Mouse (Mus musculus): ENCODE measurements around the gene Gm3336.

Gene Gm3336

DNA sequence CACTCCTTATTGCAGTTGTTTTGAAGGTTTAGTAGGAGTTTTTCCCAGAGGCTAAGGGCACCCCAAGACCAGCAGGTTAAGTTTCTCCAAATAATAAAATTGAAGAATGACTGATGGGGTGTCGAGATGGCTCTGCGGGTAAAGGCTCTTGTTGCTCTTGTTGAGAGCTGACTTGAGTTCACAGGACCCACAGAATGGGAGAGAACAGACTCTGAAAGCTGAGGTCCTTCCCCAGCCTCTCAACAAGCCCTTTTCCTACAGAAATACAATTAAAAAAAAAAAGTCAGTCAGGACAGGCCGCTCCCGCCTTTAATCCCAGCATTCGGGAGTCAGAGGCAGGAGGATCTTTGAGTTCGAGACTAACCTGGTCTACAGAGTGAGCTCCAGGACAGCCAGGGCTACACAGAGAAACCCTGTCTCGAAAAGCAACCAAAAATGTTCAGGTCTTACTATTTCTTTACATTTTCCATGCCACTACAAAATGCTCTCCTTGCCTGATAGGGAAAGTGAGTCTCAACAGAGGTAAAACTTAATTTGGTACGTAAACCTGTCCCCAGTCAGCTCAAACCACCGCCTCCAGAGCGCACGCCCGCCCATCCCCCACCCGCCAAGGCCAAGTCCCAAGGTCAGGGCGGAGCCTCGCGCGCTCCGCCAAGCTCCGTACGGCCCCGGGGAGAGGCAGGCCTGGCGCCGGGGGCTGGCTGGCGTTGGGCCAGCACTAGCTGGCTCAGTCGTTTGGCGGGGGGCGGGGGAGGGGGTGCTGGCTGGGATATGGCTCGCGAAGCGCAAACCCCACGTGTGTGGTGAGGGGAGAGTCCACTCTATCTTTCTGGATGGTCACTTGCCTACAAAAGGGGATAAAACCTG is 22.1 kb upstream of the Gm3336 start:
- peak; percentile 74 for DNase-seq

DNA sequence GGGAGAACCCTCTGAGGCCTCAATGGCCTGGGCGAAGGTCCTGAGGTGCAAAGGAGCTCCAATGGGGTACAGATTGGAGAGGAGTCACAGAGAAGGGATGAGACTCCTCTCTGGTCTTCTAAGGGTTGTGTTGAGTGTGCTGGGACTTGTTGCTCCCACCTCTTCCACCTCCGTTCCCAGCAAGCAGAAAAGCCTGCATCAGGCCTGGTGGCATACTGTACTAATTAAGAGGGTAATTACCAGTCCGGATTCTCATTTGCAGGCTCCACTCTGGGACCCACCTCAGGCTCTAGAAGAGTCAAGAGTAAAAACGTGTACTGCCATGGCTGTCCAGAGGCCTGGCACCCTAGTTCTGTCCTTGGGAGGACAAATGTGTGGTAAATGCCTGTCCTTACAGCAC is 21.4 kb upstream of the Gm3336 start:
- peak; percentile 57 for DNase-seq

DNA sequence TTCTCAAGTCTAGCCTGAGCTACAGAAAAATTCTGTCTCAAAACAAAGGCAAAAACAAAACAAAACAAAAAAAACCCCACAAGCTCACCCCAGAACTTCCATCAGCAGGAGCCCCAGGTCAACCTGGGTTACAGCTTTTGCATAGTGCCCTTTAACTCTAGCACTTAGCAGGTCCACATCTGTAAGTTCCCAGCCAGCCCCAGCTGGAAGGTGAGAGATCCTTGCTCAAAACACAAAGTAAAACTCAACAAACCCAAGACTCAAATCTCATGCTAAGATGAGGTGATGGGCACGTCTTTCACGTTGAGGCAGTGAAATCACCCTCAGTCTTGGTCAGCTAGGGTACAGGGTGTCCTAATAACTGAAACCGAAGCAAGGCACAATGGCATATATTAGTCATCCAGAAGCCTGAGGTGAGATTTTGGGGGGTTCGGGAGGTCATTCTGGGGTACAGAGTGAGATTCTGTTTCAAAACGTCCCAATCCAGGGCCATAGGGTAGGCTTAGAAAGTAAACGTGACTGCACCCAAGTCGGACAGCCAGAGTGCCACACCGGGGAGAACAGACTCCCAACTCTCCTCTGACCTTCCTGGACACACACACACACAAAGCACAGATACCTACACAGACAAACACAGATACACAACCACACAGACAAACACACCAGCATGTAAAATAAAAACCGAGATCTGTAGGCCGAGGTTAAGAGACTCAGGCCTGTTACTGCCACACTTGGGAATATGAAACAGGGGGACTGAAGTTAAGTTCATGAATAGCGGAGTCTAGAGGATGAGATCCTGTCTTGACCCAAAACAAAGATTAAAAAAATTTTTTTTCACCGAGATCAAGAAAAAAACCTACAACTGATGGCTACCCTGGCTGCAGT is 20.7 kb upstream of the Gm3336 start:
- DNase-seq = no peak

DNA sequence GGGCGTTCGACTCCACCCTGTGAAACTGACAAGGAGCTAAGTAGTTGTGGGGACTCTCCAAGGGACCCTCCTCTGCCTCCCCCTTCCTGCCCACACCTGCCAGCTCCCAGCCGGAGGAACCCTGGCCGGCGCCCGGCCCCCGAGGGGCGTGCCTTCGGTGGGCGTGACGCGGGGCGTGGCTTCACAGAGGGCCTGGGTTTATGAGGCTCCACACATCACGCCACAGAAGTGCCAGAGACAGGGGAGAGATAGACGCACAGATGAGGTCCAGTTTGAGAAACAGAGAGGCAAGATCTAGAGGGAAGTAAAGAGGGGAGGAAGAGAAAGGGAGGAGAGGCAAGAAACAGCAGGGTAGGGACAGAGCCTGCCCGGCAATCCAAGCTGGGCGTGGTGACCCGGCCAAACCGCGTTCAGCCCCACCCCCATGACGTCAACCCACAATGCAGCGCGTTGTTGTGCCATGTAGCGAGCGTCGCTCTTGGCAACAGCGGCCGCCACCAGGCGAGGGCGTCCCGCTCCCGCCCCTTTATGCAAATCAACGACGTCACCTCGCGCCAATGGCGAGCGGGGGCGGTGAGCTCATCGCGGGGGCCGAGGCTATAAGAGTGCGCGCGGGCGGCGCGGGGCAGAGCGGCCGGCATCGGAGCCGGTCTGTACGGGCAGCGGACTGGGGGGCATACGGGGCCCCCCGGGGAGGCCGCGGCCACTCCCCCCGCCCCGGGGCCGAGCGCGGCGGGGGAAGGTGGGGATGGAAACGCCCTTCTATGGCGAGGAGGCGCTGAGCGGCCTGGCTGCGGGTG is 19.8 kb upstream of the Gm3336 start, which contains the start of gene Jund:
Jund (plus strand) TSS at position 640 of the 800 bp plus-strand sequence.
- DNase-seq = peak; percentile 99

DNA sequence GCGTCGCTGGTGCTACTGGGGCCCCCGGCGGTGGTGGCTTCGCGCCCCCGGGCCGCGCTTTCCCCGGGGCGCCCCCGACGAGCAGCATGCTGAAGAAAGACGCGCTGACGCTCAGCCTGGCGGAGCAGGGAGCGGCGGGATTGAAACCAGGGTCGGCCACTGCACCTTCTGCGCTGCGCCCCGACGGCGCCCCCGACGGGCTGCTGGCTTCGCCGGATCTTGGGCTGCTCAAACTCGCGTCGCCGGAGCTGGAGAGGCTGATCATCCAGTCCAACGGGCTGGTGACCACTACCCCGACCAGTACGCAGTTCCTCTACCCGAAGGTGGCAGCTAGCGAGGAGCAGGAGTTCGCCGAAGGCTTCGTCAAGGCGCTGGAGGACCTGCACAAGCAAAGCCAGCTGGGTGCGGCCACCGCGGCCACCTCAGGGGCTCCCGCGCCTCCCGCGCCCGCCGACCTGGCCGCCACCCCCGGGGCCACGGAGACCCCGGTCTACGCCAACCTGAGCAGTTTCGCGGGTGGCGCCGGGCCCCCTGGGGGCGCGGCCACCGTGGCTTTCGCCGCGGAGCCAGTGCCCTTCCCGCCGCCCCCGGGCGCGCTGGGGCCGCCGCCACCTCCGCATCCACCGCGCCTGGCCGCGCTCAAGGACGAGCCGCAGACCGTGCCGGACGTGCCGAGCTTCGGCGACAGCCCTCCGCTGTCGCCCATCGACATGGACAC is 19.1 kb upstream of the Gm3336 start:
- no peak for DNase-seq

DNA sequence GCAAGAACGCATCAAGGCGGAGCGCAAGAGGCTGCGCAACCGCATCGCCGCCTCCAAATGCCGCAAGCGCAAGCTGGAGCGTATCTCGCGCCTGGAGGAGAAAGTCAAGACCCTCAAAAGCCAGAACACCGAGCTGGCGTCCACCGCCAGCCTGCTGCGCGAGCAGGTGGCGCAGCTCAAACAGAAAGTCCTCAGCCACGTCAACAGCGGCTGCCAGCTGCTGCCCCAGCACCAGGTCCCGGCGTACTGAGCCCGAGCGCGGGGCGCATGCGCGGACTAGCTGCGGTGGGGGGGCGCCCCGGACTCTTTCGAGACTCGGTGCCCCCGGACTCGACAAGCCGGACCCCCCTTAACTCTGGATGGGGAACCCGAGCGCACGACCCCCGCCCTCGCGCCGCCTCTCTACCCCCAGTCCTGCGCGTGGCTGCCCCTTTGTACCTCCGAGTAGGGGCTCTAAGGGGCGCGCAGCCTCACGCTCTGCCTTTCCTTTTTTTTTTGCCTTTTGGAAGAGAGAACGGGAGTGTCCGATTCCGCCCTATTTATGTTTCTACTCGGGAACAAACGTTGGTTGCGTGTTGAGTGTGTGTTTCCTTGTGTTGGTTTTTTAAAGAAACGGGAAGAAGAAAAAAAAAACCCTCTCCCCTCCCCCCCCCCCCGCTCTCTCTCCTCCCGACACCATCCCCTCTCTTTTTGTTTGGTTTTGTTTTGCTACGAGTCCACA is 18.3 kb upstream of the Gm3336 start:
- peak; percentile 92 for DNase-seq

DNA sequence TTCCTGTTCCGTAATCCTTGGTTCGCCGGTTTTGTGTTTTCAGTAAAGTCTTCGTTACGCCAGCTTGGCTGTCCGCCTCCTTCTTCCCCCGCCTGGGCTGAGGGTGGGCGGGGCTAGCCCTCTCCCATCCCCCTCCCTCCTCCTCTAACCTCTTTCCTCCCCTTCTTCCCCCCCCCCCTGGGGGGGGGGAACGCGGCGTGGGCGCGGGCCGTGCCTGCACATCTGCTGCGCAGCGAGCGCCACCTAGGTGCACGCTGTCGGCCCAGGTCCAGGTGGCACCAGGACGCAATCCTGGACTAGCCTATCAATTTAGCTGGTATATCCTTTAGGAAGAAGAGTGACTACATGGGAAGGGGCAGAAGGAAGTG is 17.8 kb upstream of the Gm3336 start:
- peak; percentile 90 for DNase-seq

DNA sequence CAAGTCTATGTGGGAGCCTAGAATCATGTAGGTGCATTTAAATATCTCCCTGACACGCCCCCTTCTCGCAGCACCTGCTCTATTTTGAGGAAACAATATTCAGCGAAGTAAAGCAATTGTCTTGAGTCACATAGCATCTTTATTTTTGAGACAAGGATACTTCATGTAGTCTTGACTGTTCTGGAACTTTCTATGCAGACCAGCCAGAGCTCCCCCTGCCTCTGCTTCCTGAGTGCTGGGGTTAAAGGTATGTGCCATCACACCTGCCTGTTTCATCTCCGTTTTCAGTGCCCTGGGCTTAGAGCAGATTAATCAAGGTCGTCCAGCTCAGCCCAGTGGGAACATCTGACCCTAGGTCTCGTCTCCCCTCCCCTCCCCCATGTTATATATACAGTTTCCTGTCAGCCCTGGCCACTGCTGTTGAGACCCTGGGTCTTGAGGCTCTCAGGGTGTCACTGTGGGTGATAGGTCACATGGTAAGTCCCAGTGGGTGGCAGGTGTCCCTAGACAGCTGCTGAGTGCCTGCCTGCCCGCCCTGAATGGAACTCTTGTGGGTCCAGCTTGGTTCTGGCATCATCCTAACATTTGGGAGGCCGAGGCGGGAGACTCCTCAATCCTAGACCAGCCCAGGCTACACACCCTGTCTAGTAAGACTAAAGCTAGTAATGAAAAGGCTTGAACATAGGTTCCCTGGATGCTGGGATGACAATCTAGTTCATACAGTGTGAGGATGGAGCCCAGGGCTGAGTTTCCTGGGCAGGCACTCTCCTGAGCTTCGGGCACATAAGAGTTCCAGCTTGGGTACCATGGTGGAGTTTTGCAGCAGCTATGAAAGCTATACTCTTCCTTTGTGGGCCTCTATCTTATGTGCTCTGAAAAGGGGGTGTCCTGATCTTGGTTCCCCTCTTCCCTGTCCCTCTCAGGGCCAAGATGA is 17.0 kb upstream of the Gm3336 start:
- peak; percentile 70 for DNase-seq

DNA sequence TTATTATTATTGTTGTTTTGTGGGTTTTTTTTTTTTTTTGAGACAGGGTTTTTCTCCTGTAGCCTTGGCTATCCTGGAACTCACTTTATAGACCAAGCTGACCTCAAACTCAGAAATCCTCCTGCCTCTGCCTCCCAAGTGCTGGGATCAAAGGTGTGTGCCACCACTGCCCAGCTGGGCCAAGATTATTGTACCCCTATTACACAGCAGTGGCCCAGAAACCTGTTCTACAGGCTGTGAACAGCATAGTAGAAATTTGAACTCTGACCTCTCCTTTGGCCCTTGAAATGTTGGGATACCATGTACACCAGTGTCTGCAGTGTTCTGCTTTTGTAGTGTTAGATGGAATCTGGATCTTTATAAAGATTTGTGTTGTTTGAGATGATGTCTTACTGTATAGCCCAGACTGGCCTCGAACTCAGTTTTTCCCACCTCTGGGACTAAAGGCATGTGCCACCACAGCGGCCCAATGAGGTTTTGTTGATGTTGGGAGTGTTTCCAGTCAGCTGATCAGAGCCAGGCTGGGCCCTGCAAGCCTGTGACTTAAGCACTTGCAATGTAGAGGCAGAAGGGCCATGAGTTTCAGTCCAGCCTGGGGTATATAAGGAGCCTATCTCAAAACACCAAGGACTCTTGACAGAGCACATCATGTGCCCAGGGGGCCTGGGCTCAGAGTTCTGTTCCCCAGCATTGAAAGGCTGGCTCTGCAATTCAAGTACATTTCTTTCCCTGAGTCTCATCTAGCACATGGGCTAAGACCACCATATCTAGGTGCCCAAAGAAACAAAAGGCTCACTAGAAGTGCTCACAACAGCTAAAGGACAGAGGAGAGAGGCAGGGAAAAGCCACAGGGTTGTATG is 16.1 kb upstream of the Gm3336 start:
- DNase-seq = peak; percentile 58

DNA sequence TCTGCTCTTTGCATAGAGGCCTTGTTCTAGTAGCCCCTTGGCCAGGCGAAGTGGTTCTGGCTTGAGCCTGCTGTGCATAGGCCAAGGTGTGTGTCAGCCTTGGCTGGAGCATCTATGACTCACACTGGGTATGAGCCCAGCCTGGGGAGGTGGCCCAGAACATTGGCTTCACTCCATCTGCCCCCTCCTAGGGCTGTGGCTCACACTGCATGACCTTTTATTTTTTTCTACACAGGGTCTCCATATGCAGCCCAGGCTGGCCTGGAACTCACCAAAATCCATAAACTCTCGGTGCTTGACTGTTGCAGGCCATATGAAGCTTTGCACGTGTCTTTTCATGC is 15.5 kb upstream of the Gm3336 start:
- peak; percentile 92 for DNase-seq

DNA sequence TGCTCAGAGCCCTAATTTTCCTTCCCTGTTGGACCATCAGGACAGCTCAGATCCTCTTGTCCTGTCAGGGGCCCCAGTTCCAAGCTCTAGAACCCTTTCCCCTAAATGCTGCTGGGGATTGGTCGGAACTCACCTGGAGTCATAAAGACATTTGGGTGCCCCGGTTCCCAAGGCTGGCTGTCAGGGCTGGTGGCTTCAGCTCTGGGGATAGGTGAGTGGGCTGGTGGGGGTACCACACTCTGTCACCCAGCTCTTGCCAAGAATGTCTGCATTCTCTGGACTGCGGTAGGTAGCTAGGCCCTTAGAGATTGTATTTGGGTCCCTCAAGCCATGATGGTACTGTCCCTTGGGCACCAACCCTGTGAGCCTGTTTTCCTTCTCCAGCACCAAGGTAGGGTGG is 15.1 kb upstream of the Gm3336 start, which contains the start of gene Iqcn:
Iqcn (plus strand) TSS at position 171 of the 400 bp plus-strand sequence.
- no peak for DNase-seq

DNA sequence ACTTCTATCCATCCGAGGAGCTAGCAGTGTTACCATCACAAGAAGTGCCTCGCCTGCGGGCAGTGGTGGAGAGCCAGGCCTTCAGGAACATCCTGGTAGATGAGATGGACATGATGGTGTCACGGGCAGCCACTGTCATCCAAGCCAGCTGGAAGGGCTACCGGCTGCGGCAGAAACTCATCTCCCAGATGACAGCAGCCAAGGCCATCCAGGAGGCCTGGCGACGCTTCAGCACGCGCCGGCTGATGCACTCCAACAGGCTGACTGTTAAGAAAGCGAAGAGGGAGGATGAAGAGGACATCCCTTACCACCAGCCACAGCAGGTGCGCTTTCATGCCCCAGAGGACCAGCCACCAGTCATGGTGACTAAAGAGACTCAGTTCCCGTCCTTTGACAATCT is 10.1 kb upstream of the Gm3336 start:
- DNase-seq = peak; percentile 24

DNA sequence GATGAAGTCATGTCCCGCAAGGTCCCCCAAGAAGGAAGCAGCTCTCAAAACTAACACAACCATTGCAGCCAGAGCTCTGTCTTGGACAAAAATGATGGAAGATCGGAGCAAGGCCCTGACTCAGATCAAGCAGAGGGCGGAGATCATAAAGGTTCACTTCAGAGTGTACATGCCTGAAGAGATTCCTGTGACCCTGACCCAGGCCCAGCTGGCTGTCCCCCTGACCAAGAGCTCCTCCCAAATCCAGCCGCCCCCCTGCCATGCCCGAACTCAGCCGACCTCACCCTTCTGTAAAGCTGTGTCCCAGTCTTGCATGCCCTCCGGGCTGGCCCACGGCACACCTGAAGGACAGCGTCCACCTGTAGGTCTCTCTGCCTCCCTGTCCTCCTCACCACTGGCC is 8.5 kb upstream of the Gm3336 start:
- DNase-seq = peak; percentile 41

DNA sequence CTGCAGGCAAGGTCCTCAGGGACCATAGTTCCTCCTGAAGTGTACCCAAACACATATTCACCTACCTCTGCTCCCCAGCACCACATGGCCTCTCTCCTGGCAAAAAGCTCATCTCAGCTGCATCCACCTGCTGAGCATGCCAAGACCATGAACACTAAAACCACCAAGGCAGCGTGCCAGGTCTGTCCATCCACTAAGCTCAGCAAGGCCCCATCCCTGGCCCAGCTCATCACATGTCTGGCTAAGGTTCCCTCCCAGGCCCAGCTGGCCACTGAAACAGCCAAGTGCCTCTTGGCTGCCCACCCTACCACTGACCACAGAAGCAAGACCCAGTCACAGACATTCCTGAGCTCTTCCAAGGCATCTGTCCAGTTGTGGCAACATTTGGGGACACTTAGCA is 8.0 kb upstream of the Gm3336 start:
- peak; percentile 55 for DNase-seq

DNA sequence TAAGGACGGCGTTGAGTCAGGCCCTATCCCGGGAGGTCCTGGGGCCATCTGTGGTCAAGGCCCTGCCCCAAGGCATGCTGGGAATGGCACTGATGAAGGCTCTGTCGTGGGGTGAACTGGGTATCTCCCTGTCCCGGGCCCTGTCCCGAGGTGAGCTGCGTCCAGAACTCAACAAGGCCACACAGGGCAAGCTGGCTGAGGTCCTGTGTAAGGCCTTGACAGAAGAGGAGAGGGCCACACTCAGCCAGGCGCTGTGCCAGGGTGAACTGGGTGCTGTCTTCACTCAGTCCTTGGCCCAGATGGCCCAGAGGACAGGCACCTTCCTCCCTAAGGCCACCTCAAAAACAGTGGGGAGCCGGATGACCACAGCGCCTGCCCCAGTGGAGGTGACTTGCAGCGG is 7.3 kb upstream of the Gm3336 start:
- DNase-seq = no peak

DNA sequence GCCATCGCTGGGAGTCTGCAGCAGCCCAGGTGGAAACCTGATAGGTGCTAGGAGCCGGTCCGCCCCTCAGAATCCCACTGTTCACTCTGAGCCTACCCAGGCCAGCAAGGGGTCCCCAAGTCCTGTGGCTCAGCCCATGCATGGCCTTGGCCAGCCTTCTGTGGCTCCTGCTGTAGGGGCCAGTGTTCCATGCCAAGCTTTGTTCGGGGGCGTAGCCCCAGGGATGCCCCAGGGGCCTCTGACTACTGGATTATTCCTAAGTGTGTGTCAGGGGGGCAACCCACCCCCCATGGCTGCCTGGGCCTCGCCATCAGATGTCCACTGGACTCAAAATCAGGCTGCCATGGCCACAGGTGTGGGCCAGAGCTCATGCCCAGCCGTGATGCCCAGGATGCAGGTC is 4.4 kb upstream of the Gm3336 start:
- peak; percentile 24 for DNase-seq

DNA sequence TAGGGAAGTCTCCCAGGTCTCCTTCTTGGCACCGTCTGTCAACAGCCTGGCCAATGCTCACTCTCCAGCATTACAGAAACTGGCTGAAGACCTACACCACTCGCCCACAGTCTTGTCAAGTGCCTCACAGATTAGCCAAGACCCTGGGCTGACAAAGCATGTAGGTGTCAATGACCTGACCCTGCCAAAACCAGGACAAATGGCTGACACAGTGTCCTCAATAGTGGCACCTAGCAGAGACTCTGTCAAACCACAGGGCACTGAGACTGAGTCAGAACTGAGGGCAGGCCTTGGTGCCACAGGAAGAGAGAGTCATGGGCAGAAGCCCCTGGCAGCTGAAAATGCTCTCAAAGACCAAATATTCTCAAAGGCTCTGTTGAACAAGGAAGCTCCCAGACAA is 3.3 kb upstream of the Gm3336 start:
- no peak for DNase-seq

DNA sequence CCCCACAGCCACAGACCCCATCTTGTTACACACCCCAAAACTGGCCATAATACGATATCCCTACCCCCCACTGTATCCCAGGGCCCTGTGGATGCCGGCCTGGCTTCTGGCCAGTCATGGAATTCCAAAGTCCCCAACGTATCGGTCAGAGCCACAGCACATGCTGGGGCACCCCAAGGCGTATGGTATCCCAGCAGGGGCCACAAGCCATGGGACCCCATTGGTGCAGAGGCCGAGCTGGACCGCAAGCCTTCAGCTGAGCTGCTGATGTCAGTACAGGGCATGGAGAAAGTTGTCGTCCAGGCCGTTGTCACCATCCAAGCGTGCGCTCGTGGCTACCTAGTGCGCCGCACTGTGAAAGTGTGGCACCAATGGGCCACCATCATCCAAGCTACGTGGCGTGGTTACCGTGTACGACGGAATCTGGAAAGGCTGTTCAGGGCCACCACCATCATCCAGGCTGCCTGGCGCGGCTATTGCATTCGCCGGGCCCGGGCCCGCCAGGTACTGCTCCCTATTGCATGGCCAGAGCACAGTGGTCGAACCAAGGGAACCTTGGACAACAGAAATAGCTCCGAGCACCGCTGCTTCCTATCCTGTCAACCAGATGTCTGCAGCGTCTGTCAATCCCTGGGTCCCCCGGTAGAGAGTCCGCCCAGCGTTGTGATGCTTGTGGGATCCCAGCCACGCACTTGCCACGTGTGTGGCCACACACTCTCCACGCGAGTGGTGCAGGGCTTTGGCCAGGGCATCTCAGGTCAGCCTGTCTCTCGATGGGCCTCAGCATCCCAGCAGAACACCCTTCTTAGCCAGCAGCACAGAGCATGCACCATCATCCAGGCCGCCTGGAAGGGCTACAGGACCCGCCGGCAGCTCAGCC is 1.6 kb upstream of the Gm3336 start:
- no peak for DNase-seq

Measured in cerebellum, adult 9-11 months (tissue).